Mouse (Mus musculus) midbrain, embryonic 10.5 days (tissue): ENCODE data around the gene Strbp. TPM values are rescaled to one million over a fixed set of nuclear protein-coding genes. Genes with fewer than 3 reads are reported as not detected.

Experiments used
- microRNA-seq: library from miRNA; unstranded; fragments of <30 nt; microRNA quantifications from one replicate; pipeline ENCODE4, GENCODE M21; 2017
- polyA plus RNA-seq: library from polyadenylated mRNA; unstranded; fragments of >200 nt; fragmentation: Nextera tagmentation; extraction: Ambion mirVana; gene quantifications from 2 replicates; pipeline ENCODE4 v1.2.1, GENCODE M21; 2016

The Strbp gene
- polyA plus RNA-seq, 1 experiment from 2014 or later: 61.6 TPM

Small RNAs within 50 kb of the gene (microRNA-seq; reads per million reads assigned to microRNA genes)
- 2.7 reads per million for gene Mir5128

Other genes starting within 250 kb of the Strbp start
- gene Gpr21, start 187.5 kb downstream of the Strbp start, polyA plus RNA-seq: 1.1 and 1.8 TPM in 2 replicates
- gene Crb2, start 72.4 kb upstream of the Strbp start, polyA plus RNA-seq: 31.1 and 31.4 TPM in 2 replicates